Mouse (Mus musculus) midbrain, postnatal 0 days (tissue): ENCODE data around the gene Phldb2. TPM values are rescaled to one million over a fixed set of nuclear protein-coding genes. Genes with fewer than 3 reads are reported as not detected.

Source experiments
- ATAC-seq: fragments of 200-750 bp; cut with Nextera tagmentation; 2 replicates; pipeline ENCODE4 v1.8.0; 2017; ENCODE audit warnings: moderate number of reproducible peaks, mild to moderate bottlenecking, moderate TSS enrichment, moderate library complexity; ENCODE audit not compliant: low FRiP score
- DNase-seq: peaks from one replicate; pipeline ENCODE4 v3.0.0-alpha.2; 2015; ENCODE audit warnings: low spot score
- H3K27ac ChIP-seq: fragments of 300-500 bp; sonication (generic); 2 replicates; pipeline ENCODE4 v1.5.1; 2014; ENCODE audit warnings: low read depth, mild to moderate bottlenecking, low read length, mixed read lengths
- H3K27me3 ChIP-seq: fragments of 300-500 bp; sonication (generic); 2 replicates; pipeline ENCODE4 v1.6.1; 2014; ENCODE audit warnings: low read length, control low read depth, mixed read lengths; ENCODE audit not compliant: insufficient read depth
- H3K36me3 ChIP-seq: fragments of 300-500 bp; sonication (generic); 2 replicates; pipeline ENCODE4 v1.6.1; 2014; ENCODE audit warnings: low read length, control low read depth, mixed read lengths; ENCODE audit not compliant: insufficient read depth
- H3K4me1 ChIP-seq: fragments of 300-500 bp; sonication (generic); 2 replicates; pipeline ENCODE4 v1.6.1; 2014; ENCODE audit warnings: mild to moderate bottlenecking, control low read depth, antibody characterized with exemption, low read length, mixed read lengths; ENCODE audit not compliant: insufficient read depth
- H3K4me2 ChIP-seq: fragments of 300-500 bp; sonication (generic); 2 replicates; pipeline ENCODE4 v1.6.1; 2014; ENCODE audit warnings: low read depth, mild to moderate bottlenecking, low read length, mixed read lengths; ENCODE audit not compliant: poor library complexity, severe bottlenecking
- H3K4me3 ChIP-seq: fragments of 300-500 bp; sonication (generic); 2 replicates; pipeline ENCODE4 v1.5.1; 2014; ENCODE audit warnings: low read depth, mild to moderate bottlenecking, low read length, moderate library complexity
- H3K9ac ChIP-seq: fragments of 300-500 bp; sonication (generic); replicated peaks from 2 replicates; pipeline ENCODE4 v1.6.1; 2014; ENCODE audit warnings: mild to moderate bottlenecking, low read length, moderate library complexity, mixed read lengths; ENCODE audit not compliant: poor library complexity, severe bottlenecking
- H3K9me3 ChIP-seq: fragments of 300-500 bp; sonication (generic); 2 replicates; pipeline ENCODE4 v1.6.1; 2016; ENCODE audit warnings: low read length, control low read depth
- CTCF ChIP-seq: IDR thresholded peaks from 2 replicates; pipeline ENCODE4 v1.5.1; 2016; ENCODE audit warnings: antibody characterized with exemption, mild to moderate bottlenecking
- WGBS: fragments of 180-500 bp; shearing (Covaris S2); extraction: QIAGEN DNeasy Blood & Tissue Kit; methylation state at CpG from one replicate; pipeline ENCODE4 v1.1.7; 2014; 5-methylcytosine and 5-hydroxymethylcytosine counted together
- polyA plus RNA-seq: library from polyadenylated mRNA; unstranded; fragments of >200 nt; fragmentation: Nextera tagmentation; extraction: Ambion mirVana; gene quantifications from 2 replicates; pipeline ENCODE4 v1.2.1, GENCODE M21; 2015
- total RNA-seq: library from RNA; depleted of rRNA; stranded (reverse); fragments of >200 nt; gene quantifications from 2 replicates; pipeline ENCODE4 v1.2.3, GENCODE M21; 2014

Gene Phldb2
- total and polyA plus RNA-seq, 2 experiments from 2014 or later = 4.2 to 4.5 TPM

DNA sequence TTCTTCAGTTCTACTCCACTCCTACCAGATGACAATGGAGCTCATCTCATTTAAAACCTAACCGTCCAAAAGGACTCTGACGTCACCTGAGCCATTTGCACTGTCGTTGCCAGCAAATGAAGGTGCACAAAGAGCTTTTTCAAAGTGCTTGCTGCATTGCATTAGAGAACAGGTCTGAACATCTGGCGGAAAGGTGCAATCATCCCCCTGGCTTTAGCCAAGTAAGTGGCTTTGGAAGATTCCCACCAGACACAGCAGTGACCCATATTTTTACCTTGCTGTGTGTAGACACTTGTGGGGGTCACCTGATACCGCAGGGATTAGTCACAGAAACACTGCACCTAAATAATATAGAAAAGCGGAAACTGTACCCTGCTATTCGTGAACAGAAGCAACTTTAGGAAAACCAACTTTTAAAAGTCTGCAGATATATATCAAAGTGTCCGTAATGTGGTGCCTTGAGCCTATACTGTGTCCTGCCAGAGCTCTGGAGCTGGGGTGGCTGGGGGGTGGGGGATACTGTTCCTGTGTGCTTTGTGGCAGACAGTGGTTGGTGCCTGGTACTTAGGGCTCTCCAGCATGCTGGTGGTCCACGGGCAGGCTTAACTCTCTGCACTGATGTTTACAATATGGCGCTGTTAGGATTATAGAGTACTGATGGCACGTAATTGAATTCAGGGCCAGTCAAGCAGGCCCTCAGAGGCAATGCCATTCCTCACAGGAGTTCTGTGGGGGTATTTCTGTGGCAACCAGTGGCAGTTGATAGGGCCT, 123.1 kb downstream of the Phldb2 start:
- DNase-seq (no peak), ATAC-seq (no peak)
- WGBS = 74% methylated on average over 11 of the region's 11 CpGs
- no peaks in the 10 kb centered on the region for H3K36me3 ChIP-seq
- H3K4me3 ChIP-seq = no peak overlapping the region
- no peak overlapping the region for H3K27ac ChIP-seq
- no peaks in the 10 kb centered on the region for H3K9me3 ChIP-seq
- no peaks in the 10 kb centered on the region for H3K4me1 ChIP-seq
- no peaks in the 10 kb centered on the region for H3K27me3 ChIP-seq
- H3K4me2 ChIP-seq = no peak overlapping the region
- no peak for TF ChIP-seq CTCF
- H3K9ac ChIP-seq = no peak overlapping the region

DNA sequence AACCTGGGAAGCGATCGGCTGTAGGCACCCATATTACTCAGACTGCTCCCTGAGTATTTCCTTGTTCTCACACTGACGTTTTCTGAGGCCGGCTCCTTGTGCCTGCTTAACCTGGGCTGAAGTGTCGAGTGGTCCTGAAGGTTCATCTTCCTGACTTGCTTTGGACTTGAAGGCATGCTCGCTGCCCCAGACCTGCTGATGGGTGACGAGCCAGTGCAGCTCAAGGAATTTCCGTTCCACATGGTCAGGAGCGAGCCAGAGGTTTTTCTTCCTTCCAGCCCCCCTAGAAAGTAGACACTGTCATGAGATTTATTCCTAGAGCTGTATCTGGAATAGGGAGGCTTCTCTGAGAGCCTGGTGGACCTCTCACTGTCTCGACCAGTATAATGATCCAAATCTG, 128.1 kb downstream of the Phldb2 start:
- Histone ChIP-seq H3K36me3 (no peaks in the 10 kb centered on the region; the same call in 1 of the 2 replicates), H3K27ac (no peak overlapping the region), H3K4me1 (no peaks in the 10 kb centered on the region), H3K4me2 (no peak overlapping the region), H3K4me3 (no peak overlapping the region), H3K9me3 (no peaks in the 10 kb centered on the region), H3K27me3 (no peaks in the 10 kb centered on the region), H3K9ac (no peak overlapping the region)
- ATAC-seq (no peak), DNase-seq (no peak)
- 97% methylated on average over 10 of the region's 10 CpGs for WGBS
- no peak for TF ChIP-seq CTCF

DNA sequence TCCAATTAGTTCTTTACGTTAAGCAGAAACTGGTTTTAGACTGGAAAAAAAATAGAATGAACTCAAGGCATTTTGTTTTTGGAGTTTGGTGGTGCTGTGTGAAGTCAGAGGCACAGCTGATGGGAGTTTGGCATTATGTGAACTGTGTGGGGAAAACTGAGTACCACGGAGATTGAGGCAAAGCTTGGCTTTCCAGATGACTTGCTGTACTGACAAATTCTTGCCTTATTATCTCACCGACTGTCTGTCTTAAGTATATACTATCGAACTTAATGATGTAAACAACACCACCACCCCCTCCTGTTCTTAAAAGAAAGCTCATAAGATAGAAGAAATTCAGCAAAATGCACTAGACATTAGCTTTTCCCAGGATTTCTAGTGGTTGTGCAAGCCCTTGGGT, 129.4 kb downstream of the Phldb2 start:
- H3K4me1 ChIP-seq = no peaks in the 10 kb centered on the region
- ATAC-seq = no peak
- no peaks in the 10 kb centered on the region; the same call in 1 of the 2 replicates for H3K36me3 ChIP-seq
- H3K9me3 ChIP-seq = no peaks in the 10 kb centered on the region
- no peak overlapping the region for H3K4me3 ChIP-seq
- DNase-seq = no peak
- no peaks in the 10 kb centered on the region for H3K27me3 ChIP-seq
- WGBS = 91% methylated on average over 4 of the region's 4 CpGs
- H3K9ac ChIP-seq = no peak overlapping the region
- H3K27ac ChIP-seq = no peak overlapping the region
- no peak for TF ChIP-seq CTCF
- H3K4me2 ChIP-seq = no peak overlapping the region

DNA sequence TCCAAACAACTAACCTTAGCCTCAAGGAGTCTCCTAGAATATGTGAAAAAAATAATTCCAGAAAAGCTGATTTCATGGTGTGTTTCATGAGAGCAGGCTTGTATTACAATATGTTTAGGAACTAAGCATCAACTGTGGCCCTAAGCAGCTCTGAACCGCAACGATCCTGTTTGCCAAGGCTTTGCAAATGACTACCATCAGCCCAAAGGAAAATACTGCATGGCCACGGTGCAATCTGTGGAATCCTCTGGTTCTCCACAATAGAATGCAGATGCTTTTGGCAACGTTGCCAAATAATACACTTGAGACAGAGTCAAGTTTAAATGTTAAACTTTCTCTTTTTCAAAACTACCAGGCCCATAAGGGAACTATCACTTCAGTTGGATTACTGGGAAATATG, 133.5 kb downstream of the Phldb2 start:
- H3K27me3 ChIP-seq = no peaks in the 10 kb centered on the region
- H3K36me3 ChIP-seq = no peaks in the 10 kb centered on the region; the same call in 1 of the 2 replicates
- no peaks in the 10 kb centered on the region for H3K9me3 ChIP-seq
- DNase-seq = no peak
- no peak overlapping the region for H3K4me3 ChIP-seq
- no peaks in the 10 kb centered on the region for H3K4me1 ChIP-seq
- WGBS = 71% methylated on average over 4 of the region's 4 CpGs
- no peak overlapping the region for H3K9ac ChIP-seq
- no peak for ATAC-seq
- no peak overlapping the region for H3K27ac ChIP-seq
- H3K4me2 ChIP-seq = no peak overlapping the region
- no peak for TF ChIP-seq CTCF

DNA sequence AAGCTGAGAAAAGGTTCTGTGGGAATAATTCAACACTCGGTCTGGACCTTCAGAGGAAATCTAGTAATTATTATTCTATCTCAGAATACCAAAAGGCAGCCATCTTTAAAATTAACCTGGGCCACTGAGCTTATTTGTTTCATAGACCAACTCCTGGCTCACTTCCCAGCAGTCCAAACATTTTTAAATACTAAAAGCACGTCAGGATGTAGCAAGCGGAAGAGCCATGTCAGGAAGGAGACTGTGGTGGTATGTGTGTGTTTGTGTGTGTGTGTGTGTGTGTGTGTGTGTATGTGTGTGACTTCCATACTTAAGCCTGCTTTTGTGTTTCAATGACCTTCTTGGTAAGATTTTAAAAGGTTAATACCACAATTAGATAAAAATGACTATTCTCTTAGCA, 135.6 kb downstream of the Phldb2 start:
- no peaks in the 10 kb centered on the region for H3K36me3 ChIP-seq
- H3K4me2 ChIP-seq = no peak overlapping the region
- no peak for DNase-seq

DNA sequence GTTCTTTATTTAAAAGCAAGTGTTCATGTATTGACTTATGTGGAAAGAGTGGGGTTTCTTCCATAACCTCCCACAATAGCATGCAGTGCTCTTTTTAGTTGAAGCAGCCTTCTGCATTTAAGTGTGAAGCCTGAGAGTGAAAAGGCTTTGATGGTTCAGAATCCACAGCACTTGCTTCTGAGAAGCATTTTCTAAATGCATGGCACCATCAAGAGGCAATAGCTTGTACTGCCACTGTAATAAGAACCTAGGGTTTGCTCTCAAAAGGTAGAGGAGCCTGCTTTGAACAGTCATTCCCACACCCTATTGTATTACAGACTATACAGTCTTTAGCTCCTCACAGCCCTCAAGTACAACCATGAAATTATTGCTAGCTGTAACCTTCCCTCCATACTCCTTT, 136.7 kb downstream of the Phldb2 start:
- ATAC-seq = no peak
- peak; percentile 51 for DNase-seq
- peak; percentile 66 for TF ChIP-seq CTCF
- Histone ChIP-seq H3K27ac (no peak overlapping the region), H3K4me3 (no peak overlapping the region), H3K9me3 (no peaks in the 10 kb centered on the region), H3K9ac (no peak overlapping the region), H3K4me2 (no peak overlapping the region), H3K27me3 (no peaks in the 10 kb centered on the region), H3K36me3 (no peaks in the 10 kb centered on the region), H3K4me1 (no peaks in the 10 kb centered on the region)

More for the DNA sequence above, 135.6 kb downstream of the Phldb2 start:
- H3K9ac ChIP-seq = no peak overlapping the region
- no peaks in the 10 kb centered on the region for H3K27me3 ChIP-seq
- no peak for TF ChIP-seq CTCF
- no peak overlapping the region for H3K4me3 ChIP-seq
- no peak for ATAC-seq
- no peaks in the 10 kb centered on the region for H3K4me1 ChIP-seq
- no peaks in the 10 kb centered on the region for H3K9me3 ChIP-seq
- H3K27ac ChIP-seq = no peak overlapping the region
- WGBS = 84% methylated on average over 3 of the region's 3 CpGs
